Mouse (Mus musculus): ENCODE data around the gene Cd4.

- TF ChIP-seq POLR2A (IDR thresholded peaks at IDR 0.05; ENCODE audit: borderline replicate concordance, control insufficient read depth, low read depth, low read length), result no peak
- no peak for TF ChIP-seq CTCF (IDR thresholded peaks at IDR 0.05; ENCODE audit: control insufficient read depth, insufficient read depth, low read length)
Measured at GRCm38 (mm10) chr6:124857840-124858530, 30.0 kb downstream of the Cd4 start.
